In genomic region chr11:119831682-119832081, GRCm38 (mm10) we compare ENCODE assay signal across 23 mouse cellular contexts.
DNase-seq lines count a peak whose midpoint lies in the region; ATAC-seq and TF ChIP-seq lines count a peak whose summit lies in the region.
"Had no signal": no experiment of that assay in that cellular context is flagged by ENCODE, and none has a peak within 500 bp of the region (broad histone marks: within the 10 kb centered on the region; RNA-seq: fewer than 3 reads in every experiment).

No protein-coding gene starts in this region.

- no peak for TF ChIP-seq CTCF in stomach, postnatal 0 days (IDR thresholded peaks at IDR 0.05; ENCODE audit: low read depth)

- TF ChIP-seq EP300 in stomach, postnatal 0 days (optimal IDR thresholded peaks at IDR 0.05): no peak

- ATAC-seq in hindbrain, embryonic 11.5 days (ENCODE audit: low FRiP score): peak; percentile 59
- ATAC-seq in hindbrain, embryonic 13.5 days (ENCODE audit: low FRiP score): no peak
- ATAC-seq in midbrain, embryonic 12.5 days (ENCODE audit: low FRiP score, low read depth): peak; percentile 58; the same call in 1 of the 2 replicates
- no peak for ATAC-seq in midbrain, embryonic 13.5 days
- ATAC-seq in stomach, postnatal 0 days (ENCODE audit: low FRiP score, low TSS enrichment): no peak
- ATAC-seq: CD4-positive, CD25-positive, alpha-beta regulatory T cell, adult 4 months; hindbrain, postnatal 0 days had no signal

- H3K9me3 ChIP-seq in hindbrain, embryonic 11.5 days (ENCODE audit: control insufficient read depth, low read length): no peaks in the 10 kb centered on the region
- H3K9me3 ChIP-seq in hindbrain, embryonic 13.5 days: no peaks in the 10 kb centered on the region
- no peaks in the 10 kb centered on the region for H3K9me3 ChIP-seq in midbrain, embryonic 12.5 days
- H3K9me3 ChIP-seq in midbrain, embryonic 13.5 days: no peaks in the 10 kb centered on the region
- H3K9me3 ChIP-seq in stomach, postnatal 0 days (ENCODE audit: control insufficient read depth, low read length): no peaks in the 10 kb centered on the region
- H3K9me3 ChIP-seq: embryonic facial prominence, embryonic 15.5 days; G1E had no signal

- peak overlapping the region; percentile 30; the same call in 1 of the 2 replicates for H3K27ac ChIP-seq in hindbrain, embryonic 11.5 days (ENCODE audit: low read depth, low read length)
- H3K27ac ChIP-seq in hindbrain, embryonic 13.5 days: no peak overlapping the region
- no peak overlapping the region for H3K27ac ChIP-seq in midbrain, embryonic 12.5 days (replicated peaks)
- no peak overlapping the region for H3K27ac ChIP-seq in midbrain, embryonic 13.5 days
- no peak overlapping the region for H3K27ac ChIP-seq in stomach, postnatal 0 days (replicated peaks)
- H3K27ac ChIP-seq: embryonic facial prominence, embryonic 15.5 days; gastrocnemius, adult 2 months; heart, embryonic 13.5 days; hindbrain, postnatal 0 days had no signal

- H3K4me1 ChIP-seq in hindbrain, embryonic 11.5 days (replicated peaks; ENCODE audit: control insufficient read depth, insufficient read depth, low read length): no peaks in the 10 kb centered on the region
- H3K4me1 ChIP-seq in hindbrain, embryonic 13.5 days (replicated peaks): peaks cover 21% of the 10 kb centered on the region
- peaks cover 10% of the 10 kb centered on the region for H3K4me1 ChIP-seq in midbrain, embryonic 12.5 days
- peaks cover 12% of the 10 kb centered on the region for H3K4me1 ChIP-seq in midbrain, embryonic 13.5 days (replicated peaks)
- no peaks in the 10 kb centered on the region for H3K4me1 ChIP-seq in stomach, postnatal 0 days (replicated peaks; ENCODE audit: control insufficient read depth, insufficient read depth)
- H3K4me1 ChIP-seq: embryonic facial prominence, embryonic 15.5 days had no signal

- WGBS in hindbrain, embryonic 11.5 days: 45% methylated on average over 7 of the region's 7 CpGs
- WGBS in hindbrain, embryonic 13.5 days: 34% methylated on average over 7 of the region's 7 CpGs
- 34% methylated on average over 7 of the region's 7 CpGs for WGBS in midbrain, embryonic 12.5 days
- WGBS in midbrain, embryonic 13.5 days: 29% methylated on average over 7 of the region's 7 CpGs
- WGBS in stomach, postnatal 0 days: 72% methylated on average over 7 of the region's 7 CpGs

- no peak overlapping the region for H3K4me3 ChIP-seq in hindbrain, embryonic 11.5 days (ENCODE audit: low read depth, low read length)
- no peak overlapping the region for H3K4me3 ChIP-seq in hindbrain, embryonic 13.5 days
- no peak overlapping the region for H3K4me3 ChIP-seq in midbrain, embryonic 12.5 days
- H3K4me3 ChIP-seq in midbrain, embryonic 13.5 days (replicated peaks): no peak overlapping the region
- no peak overlapping the region for H3K4me3 ChIP-seq in stomach, postnatal 0 days (ENCODE audit: low read depth, low read length)
- H3K4me3 ChIP-seq: embryonic facial prominence, embryonic 15.5 days; erythroblast, embryonic 14.5 days; gastrocnemius, adult 2 months; heart, embryonic 13.5 days had no signal

- no peaks in the 10 kb centered on the region for H3K36me3 ChIP-seq in hindbrain, embryonic 11.5 days (ENCODE audit: control insufficient read depth, insufficient read depth, low read length)
- peaks cover 23% of the 10 kb centered on the region for H3K36me3 ChIP-seq in hindbrain, embryonic 13.5 days
- peaks cover 13% of the 10 kb centered on the region for H3K36me3 ChIP-seq in midbrain, embryonic 12.5 days
- H3K36me3 ChIP-seq in midbrain, embryonic 13.5 days: peaks cover 20% of the 10 kb centered on the region
- 0 out of 2 replicates have a peak, but pooled peaks cover 3% of the 10 kb centered on the region for H3K36me3 ChIP-seq in stomach, postnatal 0 days (ENCODE audit: control insufficient read depth, insufficient read depth, low read length)

- H3K27me3 ChIP-seq in hindbrain, embryonic 11.5 days (ENCODE audit: control insufficient read depth, insufficient read depth, low read length): no peaks in the 10 kb centered on the region
- no peaks in the 10 kb centered on the region for H3K27me3 ChIP-seq in hindbrain, embryonic 13.5 days
- no peaks in the 10 kb centered on the region for H3K27me3 ChIP-seq in midbrain, embryonic 12.5 days
- H3K27me3 ChIP-seq in midbrain, embryonic 13.5 days: no peaks in the 10 kb centered on the region
- no peaks in the 10 kb centered on the region for H3K27me3 ChIP-seq in stomach, postnatal 0 days (ENCODE audit: control insufficient read depth, insufficient read depth, low read length)
- H3K27me3 ChIP-seq: embryonic facial prominence, embryonic 15.5 days; heart, embryonic 13.5 days had no signal

- H3K4me2 ChIP-seq in hindbrain, embryonic 11.5 days (replicated peaks; ENCODE audit: low read depth, low read length): no peak overlapping the region; the same call in 1 of the 2 replicates
- H3K4me2 ChIP-seq in hindbrain, embryonic 13.5 days: no peak overlapping the region
- H3K4me2 ChIP-seq in midbrain, embryonic 12.5 days (replicated peaks): no peak overlapping the region
- H3K4me2 ChIP-seq in midbrain, embryonic 13.5 days (replicated peaks): no peak overlapping the region
- H3K4me2 ChIP-seq in stomach, postnatal 0 days (replicated peaks; ENCODE audit: low read depth): no peak overlapping the region
- H3K4me2 ChIP-seq: embryonic facial prominence, embryonic 15.5 days; heart, embryonic 13.5 days had no signal

- no peak overlapping the region for H3K9ac ChIP-seq in hindbrain, embryonic 11.5 days (ENCODE audit: low read depth, low read length)
- H3K9ac ChIP-seq in hindbrain, embryonic 13.5 days: no peak overlapping the region
- no peak overlapping the region for H3K9ac ChIP-seq in midbrain, embryonic 12.5 days (replicated peaks)
- H3K9ac ChIP-seq in midbrain, embryonic 13.5 days (replicated peaks): no peak overlapping the region
- no peak overlapping the region for H3K9ac ChIP-seq in stomach, postnatal 0 days (ENCODE audit: low read length)
- H3K9ac ChIP-seq: embryonic facial prominence, embryonic 15.5 days; heart, embryonic 13.5 days had no signal

- peak; percentile 42 for DNase-seq in embryo, embryonic 10 days (ENCODE audit: low spot score)
- DNase-seq in embryo, embryonic 9.5 days (ENCODE audit: extremely low spot score): no peak
- DNase-seq in hindbrain, embryonic 11.5 days (ENCODE audit: low spot score): peak; percentile 27
- DNase-seq in retina, embryonic 14.5 days (ENCODE audit: low spot score): peak; percentile 40
- DNase-seq in stomach, postnatal 0 days (ENCODE audit: low spot score): no peak
- DNase-seq: adrenal gland, postnatal 10 days; B cell, adult 2 months; cerebellum, adult 11 months; cerebellum, adult 8-10 months; cerebellum, postnatal 14 days; gastrocnemius, adult 2 months; gastrocnemius, postnatal 25 days; heart, adult 11 months; heart, postnatal 36 days had no signal

Comparison
In these comparisons a context has a peak if more than half of its experiments do, and no peak if none do; other contexts are left out.
1. DNase-seq: peak in embryo, embryonic 10 days (single experiment), hindbrain, embryonic 11.5 days (single experiment) and retina, embryonic 14.5 days (single experiment); none in embryo, embryonic 9.5 days (single experiment) and stomach, postnatal 0 days (single experiment).
2. ATAC-seq: peak in hindbrain, embryonic 11.5 days (single experiment) and midbrain, embryonic 12.5 days (single experiment); none in hindbrain, embryonic 13.5 days (single experiment), midbrain, embryonic 13.5 days (single experiment) and stomach, postnatal 0 days (single experiment).